Mouse (Mus musculus): ENCODE measurements around the gene Fstl4.

Fstl4 gene

GRCm38 (mm10) chr11:52773073-52773472 lies 8.6 kb downstream of the Fstl4 start:
- no peak for DNase-seq (ENCODE audit: low spot score)

- DNase-seq (ENCODE audit: low spot score) = no peak
Observed at GRCm38 (mm10) chr11:52775291-52775690, 10.9 kb downstream of the Fstl4 start.

GRCm38 (mm10) chr11:52782426-52782825 lies 18.0 kb downstream of the Fstl4 start:
- DNase-seq (ENCODE audit: low spot score) = no peak

GRCm38 (mm10) chr11:52794331-52794730 lies 29.9 kb downstream of the Fstl4 start:
- no peak for DNase-seq (ENCODE audit: low spot score)

- no peak for DNase-seq (ENCODE audit: low spot score)
Observed at GRCm38 (mm10) chr11:52809542-52809941, 45.1 kb downstream of the Fstl4 start.

- DNase-seq (ENCODE audit: low spot score) = no peak
Observed at GRCm38 (mm10) chr11:52816004-52816403, 51.6 kb downstream of the Fstl4 start.

GRCm38 (mm10) chr11:52820336-52820905 lies 56.0 kb downstream of the Fstl4 start:
- no peak for DNase-seq (ENCODE audit: low spot score)

GRCm38 (mm10) chr11:52826591-52826990 lies 62.2 kb downstream of the Fstl4 start:
- no peak for DNase-seq (ENCODE audit: low spot score)

GRCm38 (mm10) chr11:52831631-52832310 lies 67.3 kb downstream of the Fstl4 start:
- DNase-seq (ENCODE audit: low spot score) = no peak

- DNase-seq (ENCODE audit: low spot score) = no peak
Observed at GRCm38 (mm10) chr11:52832311-52832675, 67.9 kb downstream of the Fstl4 start.

- DNase-seq (ENCODE audit: low spot score) = no peak
Observed at GRCm38 (mm10) chr11:52848691-52849090, 84.3 kb downstream of the Fstl4 start.

- DNase-seq (ENCODE audit: low spot score) = no peak
Observed at GRCm38 (mm10) chr11:52850071-52850470, 85.6 kb downstream of the Fstl4 start.

- no peak for DNase-seq (ENCODE audit: low spot score)
Observed at GRCm38 (mm10) chr11:52872846-52873512, 108.5 kb downstream of the Fstl4 start.

- DNase-seq (ENCODE audit: low spot score) = no peak
Observed at GRCm38 (mm10) chr11:52875916-52876765, 111.7 kb downstream of the Fstl4 start.

- DNase-seq (ENCODE audit: low spot score) = no peak
Observed at GRCm38 (mm10) chr11:52877662-52878061, 113.2 kb downstream of the Fstl4 start.

- no peak for DNase-seq (ENCODE audit: low spot score)
Observed at GRCm38 (mm10) chr11:52879958-52880357, 115.5 kb downstream of the Fstl4 start.

- no peak for DNase-seq (ENCODE audit: low spot score)
Observed at GRCm38 (mm10) chr11:52886559-52887303, 122.3 kb downstream of the Fstl4 start.

GRCm38 (mm10) chr11:52888150-52888549 lies 123.7 kb downstream of the Fstl4 start:
- no peak for DNase-seq (ENCODE audit: low spot score)

GRCm38 (mm10) chr11:52889527-52889926 lies 125.1 kb downstream of the Fstl4 start:
- no peak for DNase-seq (ENCODE audit: low spot score)

- DNase-seq (ENCODE audit: low spot score) = no peak
Observed at GRCm38 (mm10) chr11:52890156-52890555, 125.7 kb downstream of the Fstl4 start.

- DNase-seq (ENCODE audit: low spot score) = no peak
Observed at GRCm38 (mm10) chr11:52904101-52904500, 139.7 kb downstream of the Fstl4 start.

- no peak for DNase-seq (ENCODE audit: low spot score)
Observed at GRCm38 (mm10) chr11:52910788-52911187, 146.4 kb downstream of the Fstl4 start.
